Mouse (Mus musculus) spleen, adult 12 weeks (tissue): ENCODE data around the gene Mfap4.

Source experiments
- DNase-seq: peaks from one replicate; pipeline ENCODE4 v3.0.0; 2022; ENCODE audit warnings: low spot score

The Mfap4 gene

DNA sequence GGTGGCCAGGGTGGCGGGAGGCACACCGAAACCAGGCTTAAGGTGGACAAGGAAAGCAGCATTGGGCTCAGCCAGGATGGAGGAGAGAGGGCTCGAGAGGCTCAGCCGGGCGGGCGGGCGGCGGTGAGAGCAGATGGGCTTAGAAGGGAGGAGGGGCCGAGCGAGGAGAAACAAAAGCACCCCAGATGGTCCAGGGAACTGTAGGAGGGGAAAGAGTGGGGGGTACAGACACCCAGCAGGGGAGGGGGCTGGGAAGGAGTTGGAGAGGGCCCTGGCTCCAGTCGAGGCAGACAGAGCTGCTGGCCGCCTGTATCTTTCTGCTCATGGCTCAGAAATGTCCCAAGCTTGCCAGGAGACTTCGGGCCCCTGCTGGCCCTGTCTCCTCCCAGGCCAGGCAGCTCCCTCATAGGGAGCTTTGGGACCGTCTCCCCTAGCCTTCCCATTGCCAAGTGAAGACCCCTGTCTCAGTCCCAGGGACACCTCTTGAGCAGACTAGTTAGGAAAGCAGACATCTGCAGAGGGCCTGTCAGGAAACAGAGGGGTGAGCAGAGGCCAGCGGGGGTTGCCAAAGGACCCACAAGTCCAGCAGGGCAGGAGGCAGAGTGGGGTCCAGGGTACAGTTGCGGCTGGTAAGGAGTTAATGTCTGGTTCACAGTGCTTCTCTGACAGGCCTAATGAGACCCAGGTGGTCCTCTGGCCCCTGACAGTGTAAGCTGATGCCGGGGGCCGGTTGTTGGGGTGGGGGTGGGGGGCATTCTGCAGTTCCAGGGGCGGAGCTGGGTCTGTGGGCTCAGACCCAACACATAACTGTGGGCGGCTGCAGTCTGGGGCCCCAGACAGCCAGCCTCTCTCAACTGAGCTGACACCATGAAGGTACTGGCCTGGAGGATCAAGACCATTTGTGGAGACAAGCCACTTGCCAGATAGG is at the start of gene Mfap4:
TSS of gene Mfap4 (plus strand) at position 819 of the 928 bp plus-strand sequence.
- no peak for DNase-seq

- DNase-seq = no peak
Measured at GRCm38 (mm10) chr11:61436298-61436697, 48.9 kb upstream of the Mfap4 start.

DNA sequence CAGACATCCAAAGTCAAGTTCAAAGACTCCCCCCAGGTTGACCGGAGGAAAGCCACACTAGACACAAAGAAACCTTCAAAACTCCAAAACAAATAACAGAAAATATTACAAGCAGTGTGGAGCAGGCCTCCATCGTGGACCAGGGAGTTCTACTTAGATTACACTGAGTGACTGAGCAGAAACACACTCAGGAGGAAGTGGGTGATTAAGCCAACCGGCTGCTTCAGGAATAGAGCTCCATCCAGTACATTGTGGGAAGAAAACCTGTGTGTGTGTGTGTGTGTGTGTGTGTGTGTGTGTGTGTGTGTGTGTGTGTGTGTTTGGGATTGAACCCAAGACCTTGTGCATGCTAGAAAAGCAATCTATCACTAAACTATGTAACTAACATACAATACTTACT is 46.1 kb upstream of the Mfap4 start:
- DNase-seq = no peak

- DNase-seq = no peak
Measured at GRCm38 (mm10) chr11:61440416-61440815, 44.8 kb upstream of the Mfap4 start.

GRCm38 (mm10) chr11:61441670-61442069 is 43.6 kb upstream of the Mfap4 start:
- DNase-seq = no peak

- no peak for DNase-seq
Measured at GRCm38 (mm10) chr11:61443807-61444206, 41.4 kb upstream of the Mfap4 start.

- no peak for DNase-seq
Measured at GRCm38 (mm10) chr11:61447296-61447695, 37.9 kb upstream of the Mfap4 start.

DNA sequence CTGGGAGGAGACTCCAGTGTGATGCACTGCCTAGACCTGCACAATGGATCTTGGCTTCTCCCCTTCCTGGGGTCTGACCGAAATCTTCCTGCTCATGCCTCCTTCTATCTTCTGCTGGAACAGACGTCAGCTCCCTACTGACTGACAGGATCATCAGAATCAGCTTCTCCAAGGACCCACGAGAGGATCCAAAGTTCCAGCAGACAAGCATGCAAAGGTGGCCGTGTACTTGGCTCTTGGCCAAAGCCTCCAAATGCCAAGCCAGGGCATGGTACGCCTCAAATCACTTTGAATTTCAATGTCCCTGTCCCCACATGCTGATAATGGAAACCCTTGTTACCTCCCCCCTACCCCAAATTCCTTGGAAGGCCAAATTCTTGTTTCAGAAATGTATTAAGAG is 37.2 kb upstream of the Mfap4 start:
- DNase-seq = no peak

DNA sequence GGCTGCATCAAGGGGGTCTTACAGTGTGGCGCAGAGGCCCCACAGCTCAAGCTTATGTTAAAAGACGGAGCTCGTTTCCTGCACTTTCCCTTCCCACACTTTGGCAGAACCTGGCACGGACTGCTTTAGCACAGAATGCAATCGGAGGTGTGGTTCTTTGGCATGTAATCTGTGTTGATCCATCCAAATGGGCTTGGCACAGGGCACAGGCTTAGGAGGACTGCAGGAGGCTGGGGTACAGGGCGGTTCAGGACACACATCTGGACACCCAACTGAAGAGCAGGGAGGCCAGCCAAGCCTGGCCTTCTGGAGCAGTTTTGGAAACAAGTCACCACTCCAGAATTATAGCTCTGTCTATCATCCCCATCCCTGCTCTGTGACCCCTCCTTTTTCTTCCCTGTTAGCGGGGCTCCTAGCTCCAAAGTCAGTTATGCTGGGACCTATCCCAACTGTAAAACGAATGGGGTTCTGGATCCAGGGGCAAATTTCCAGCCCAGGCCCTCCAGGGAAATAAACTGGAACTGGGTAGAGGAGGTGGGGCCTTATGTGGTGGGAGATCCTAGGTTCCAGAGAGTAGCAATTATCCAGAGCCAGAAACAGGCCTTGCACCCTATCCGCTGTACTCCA is 36.5 kb upstream of the Mfap4 start:
- no peak for DNase-seq

DNA sequence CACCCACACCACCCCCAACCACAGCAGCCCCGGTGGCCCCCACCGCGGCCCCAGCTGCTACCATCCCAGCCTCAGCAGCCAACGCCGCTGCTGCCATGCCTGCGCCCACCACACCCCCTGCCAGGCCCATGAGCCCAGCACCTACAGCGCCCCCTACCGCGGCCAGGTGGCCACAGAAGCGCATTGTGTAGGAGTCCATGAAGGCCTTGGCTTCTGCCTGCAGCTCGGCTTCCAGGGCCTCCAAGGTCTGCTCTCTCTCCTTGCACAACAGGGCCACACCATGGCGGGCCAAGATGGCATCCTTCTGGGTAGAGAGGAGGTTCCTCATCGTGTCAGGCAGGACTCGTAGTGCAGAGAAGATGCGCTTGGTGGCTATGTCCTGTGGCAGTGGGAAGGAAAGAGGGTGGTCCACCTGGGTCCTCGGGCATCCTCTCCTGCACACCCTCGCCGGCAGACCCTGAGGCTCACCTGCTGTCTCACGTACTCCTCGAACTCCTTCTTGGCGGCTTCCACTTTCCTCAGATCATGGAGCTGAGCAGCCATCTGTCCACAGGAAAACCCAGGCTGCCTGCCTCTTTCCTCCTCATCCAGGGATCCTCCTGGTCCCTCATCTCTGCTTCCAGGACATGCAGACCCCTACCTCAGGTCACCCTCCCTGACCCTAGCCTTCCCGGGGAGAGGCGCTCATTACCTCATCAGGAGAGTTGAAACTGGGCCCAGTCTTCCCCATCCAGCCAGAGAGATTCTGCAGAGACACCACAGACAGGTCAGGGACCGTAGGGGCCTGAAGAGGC is 35.5 kb upstream of the Mfap4 start:
- no peak for DNase-seq

GRCm38 (mm10) chr11:61464071-61464470 is 21.2 kb upstream of the Mfap4 start:
- no peak for DNase-seq

DNA sequence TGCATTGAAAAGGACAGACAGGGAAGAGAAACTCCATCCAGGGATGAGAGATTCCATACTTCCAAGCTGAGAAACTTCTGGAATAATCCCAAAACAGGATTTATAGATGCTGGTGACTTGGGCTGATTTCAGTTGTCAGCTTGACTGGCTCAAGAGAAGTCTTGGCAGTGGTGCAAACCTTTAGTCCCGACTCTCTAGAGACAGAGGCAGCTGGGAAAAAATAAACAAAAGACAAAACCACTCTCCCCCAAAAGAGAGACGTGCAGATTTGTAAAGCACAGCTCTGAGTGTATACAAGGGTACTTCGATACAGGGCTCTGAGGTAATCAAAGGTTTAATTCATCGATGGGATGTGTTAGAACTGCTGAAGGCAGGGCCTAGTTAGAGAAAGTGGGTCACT is 19.8 kb upstream of the Mfap4 start:
- no peak for DNase-seq

DNA sequence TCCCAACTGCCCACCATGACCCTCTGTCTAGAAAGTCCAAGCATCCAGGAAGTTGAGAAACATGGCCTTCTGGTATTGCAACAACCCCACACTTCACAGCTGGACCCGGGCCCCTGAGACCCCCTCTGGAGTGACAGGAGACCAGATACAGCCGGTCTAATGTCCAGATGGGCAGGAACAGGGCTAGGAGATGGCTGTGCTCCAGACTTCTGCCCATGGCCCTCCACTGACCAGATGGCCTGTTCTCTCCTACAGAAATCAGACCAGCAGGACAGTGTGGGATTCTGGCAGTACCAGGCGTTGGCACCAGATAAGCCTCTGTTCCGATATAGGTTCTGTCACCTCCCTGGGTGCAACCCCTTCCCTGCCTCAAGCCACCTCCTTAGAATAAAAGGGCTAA is 16.7 kb upstream of the Mfap4 start:
- DNase-seq = no peak

DNA sequence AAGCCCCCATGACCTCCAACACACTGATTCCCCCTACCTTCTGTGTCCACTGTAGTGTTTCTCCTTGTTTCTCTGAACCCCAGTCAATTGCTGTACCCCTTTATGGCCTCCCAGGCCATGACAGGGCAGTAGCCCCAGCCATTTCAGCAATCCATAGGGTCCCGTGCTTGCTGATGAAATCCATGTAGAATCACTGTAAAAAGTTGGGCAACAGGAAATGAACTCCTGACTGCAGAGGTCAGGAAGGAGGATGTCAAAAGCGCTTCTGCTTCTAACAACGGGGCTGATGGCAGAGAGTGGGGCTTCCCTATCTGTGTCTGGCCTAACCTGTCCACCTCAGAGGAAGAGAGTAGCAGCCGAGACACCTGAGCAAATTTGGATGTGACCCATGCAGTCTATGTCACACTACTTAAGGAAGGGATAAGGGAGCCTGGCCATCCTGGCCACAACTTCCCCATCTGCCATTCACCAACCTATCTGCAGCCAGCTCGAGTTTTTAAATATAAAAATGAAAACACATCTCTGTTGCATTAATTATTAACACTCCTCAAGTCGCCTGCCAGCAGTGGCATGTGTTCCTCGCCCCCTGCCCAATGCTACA is 15.8 kb upstream of the Mfap4 start:
- DNase-seq = no peak

GRCm38 (mm10) chr11:61470880-61471279 is 14.4 kb upstream of the Mfap4 start:
- no peak for DNase-seq

GRCm38 (mm10) chr11:61473630-61474029 is 11.6 kb upstream of the Mfap4 start:
- no peak for DNase-seq

DNA sequence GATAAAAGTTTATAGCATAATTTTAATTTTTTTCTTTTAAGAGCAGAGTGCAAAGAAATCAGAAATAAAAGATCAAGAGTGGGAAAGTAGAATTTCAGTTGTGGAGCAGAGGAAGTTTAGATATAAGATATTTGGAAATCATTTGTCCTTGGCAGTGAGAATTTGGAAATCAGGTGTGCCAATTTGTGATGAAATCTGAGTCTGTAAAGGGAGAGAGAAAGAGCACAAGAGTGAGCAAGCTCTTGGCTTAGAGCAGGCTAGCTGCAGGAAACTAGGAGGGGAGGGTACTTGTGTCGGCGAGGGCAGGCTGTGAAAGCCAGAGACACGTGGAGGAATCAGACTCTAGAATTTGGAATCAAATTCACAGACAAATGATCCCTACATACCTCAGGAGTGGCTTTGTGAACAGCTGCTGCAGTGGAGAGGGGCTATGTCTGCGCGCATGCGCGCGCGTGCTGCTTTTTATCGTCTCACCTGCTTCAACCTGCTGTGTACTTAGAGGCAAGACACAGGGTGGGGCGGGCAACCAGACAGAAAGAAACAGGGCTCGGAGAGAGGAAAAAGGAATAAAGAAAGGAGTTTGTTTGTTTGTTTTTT is 8.3 kb upstream of the Mfap4 start:
- DNase-seq = no peak

GRCm38 (mm10) chr11:61477566-61478508 is 7.4 kb upstream of the Mfap4 start:
- no peak for DNase-seq

GRCm38 (mm10) chr11:61478788-61479187 is 6.4 kb upstream of the Mfap4 start:
- no peak for DNase-seq

DNA sequence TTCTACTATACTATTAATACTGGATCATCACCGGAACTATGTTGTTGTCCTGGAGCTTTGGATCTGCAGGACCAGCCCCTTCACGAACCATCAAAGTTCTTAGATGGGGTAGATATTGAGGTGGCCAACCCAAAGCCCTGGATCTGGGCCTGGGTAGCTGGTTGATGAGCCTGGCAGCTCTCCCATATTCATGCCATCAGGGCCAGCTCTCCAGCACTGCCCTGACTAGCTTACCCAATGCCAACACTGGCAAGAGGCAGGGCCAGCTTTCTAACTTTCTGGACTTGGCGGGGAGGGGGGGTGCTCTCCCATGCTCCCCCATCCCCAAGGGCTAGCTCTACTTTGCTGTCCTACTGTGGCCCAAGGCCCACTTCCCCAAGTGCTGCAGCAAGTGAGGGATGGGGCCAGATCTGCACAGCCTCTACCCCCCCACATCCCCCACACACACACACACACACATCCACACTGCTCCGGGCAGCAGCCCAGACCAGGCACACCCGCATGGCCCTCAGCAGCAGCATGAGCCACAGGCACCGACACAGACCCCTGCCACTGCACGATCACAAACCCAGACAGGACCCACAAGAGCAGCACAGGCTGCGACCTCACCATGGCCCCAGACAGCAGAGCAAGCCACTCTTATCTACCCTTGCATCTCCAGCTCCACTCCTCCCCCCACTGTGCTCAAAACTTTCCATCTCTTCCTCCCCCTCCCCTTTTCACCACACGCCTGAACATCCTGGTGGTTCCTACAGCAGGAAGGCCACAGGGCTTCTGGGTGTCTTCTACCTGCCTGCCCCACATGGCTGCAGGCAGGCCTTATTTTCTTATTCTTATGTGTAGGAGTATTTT is 3.8 kb upstream of the Mfap4 start:
- DNase-seq = no peak
